Mouse (Mus musculus): ENCODE measurements at regions not wholly inside any gene's neighbourhood (a gene's known extent, or its start where the extent isn't known, plus 50 kb on each side); places are given as distances from the start of the nearest gene placed in this dataset.

DNA sequence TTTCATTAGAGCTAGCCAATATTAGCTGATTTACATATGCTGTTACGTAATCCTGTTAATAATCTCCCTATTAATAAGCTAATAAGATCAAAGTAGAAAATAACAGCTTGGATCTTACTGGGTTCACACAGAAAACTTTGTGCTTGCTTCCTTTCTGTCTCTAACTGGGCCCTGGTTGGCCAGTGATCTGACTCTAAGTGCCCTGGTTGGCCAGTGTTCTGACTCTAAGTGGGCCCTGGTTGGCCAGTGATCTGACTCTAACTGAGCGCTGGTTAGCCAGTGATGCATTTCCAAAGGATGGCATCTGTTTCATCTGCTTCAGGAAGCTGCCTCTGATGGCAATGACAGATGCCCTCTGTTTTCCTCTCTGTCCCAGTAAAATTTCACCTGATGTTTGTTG lies 372.4 kb downstream of the Atp23 start:
- dilution Hi-C loops (cut with MboI; ENCODE audit: extremely low pct_ligation_motif_present, extremely low pct_unique_long_range_greater_than_20kb, low sequenced_read_pairs), result no loop called here
- in situ Hi-C loops (cut with MboI; ENCODE audit: low pct_ligation_motif_present, low pct_unique_long_range_greater_than_20kb, low sequenced_read_pairs), result no loop called here

GRCm38 (mm10) chr10:126526186-126526585 lies 375.0 kb downstream of the Atp23 start:
- Histone ChIP-seq H3K9me3 (replicated peaks; ENCODE audit: low read length) (no peaks in the 10 kb centered on the region), H3K36me3 (replicated peaks in 1 of 2; ENCODE audit: control insufficient read depth in 1 of 2, insufficient read depth in 1 of 2, low read length in 1 of 2) (no peaks in the 10 kb centered on the region), H3K4me3 (replicated peaks in 1 of 3; ENCODE audit: low read depth in 2 of 3, low read length in 2 of 3, poor library complexity in 1 of 3) (no peak overlapping the region), H3K4me2 (ENCODE audit: insufficient read depth, low read depth, poor library complexity, severe bottlenecking) (no peak overlapping the region), H3K9ac (ENCODE audit: insufficient read depth, low read depth) (no peak overlapping the region), H3K4me1 (ENCODE audit: control insufficient read depth in 1 of 2, insufficient read depth in 2 of 2) (peaks cover 0 to 4% of the 10 kb centered on the region in 2 experiments; a peak in 2 of 4 replicates), H3K27me3 (replicated peaks) (no peaks in the 10 kb centered on the region), H3K27ac (ENCODE audit: insufficient read depth, low read depth) (no peak overlapping the region), H3K79me2 (replicated peaks; ENCODE audit: control insufficient read depth, extremely low read depth, insufficient read depth, poor library complexity, severe bottlenecking) (no peaks in the 10 kb centered on the region)
- no peak for DNase-seq (ENCODE audit: extremely low read depth)
- in situ Hi-C loops (cut with MboI; ENCODE audit: low pct_ligation_motif_present, low pct_unique_long_range_greater_than_20kb, low sequenced_read_pairs) (no loop called here), dilution Hi-C loops (cut with MboI; ENCODE audit: extremely low pct_ligation_motif_present, extremely low pct_unique_long_range_greater_than_20kb, low sequenced_read_pairs) (no loop called here)
- TF ChIP-seq JUND (conservative IDR thresholded peaks at IDR 0.05; ENCODE audit: low read depth, low read length), result no peak

More for the DNA sequence above, 372.4 kb downstream of the Atp23 start:
- no peak for TF ChIP-seq MAFK (IDR thresholded peaks at IDR 0.05; ENCODE audit: insufficient replicate concordance, low read length)
- TF ChIP-seq POLR2A (IDR thresholded peaks at IDR 0.05; ENCODE audit: low read depth, low read length), result no peak
- no peak for TF ChIP-seq ZMIZ1 (IDR thresholded peaks at IDR 0.05; ENCODE audit: low read depth, low read length)
- TF ChIP-seq RCOR1 (conservative IDR thresholded peaks at IDR 0.05; ENCODE audit: low read depth, low read length), result no peak
- no peak for TF ChIP-seq EP300 (IDR thresholded peaks at IDR 0.05; ENCODE audit: low read length)
- TF ChIP-seq NELFE (IDR thresholded peaks at IDR 0.05; ENCODE audit: low read depth, low read length), result no peak
- TF ChIP-seq ZNF384 (IDR thresholded peaks at IDR 0.05; ENCODE audit: low read depth, low read length), result no peak
- TF ChIP-seq TCF12 (IDR thresholded peaks at IDR 0.05; ENCODE audit: low read depth, low read length), result no peak
- no peak for TF ChIP-seq CHD2 (IDR thresholded peaks at IDR 0.05; ENCODE audit: low read length)
- TF ChIP-seq UBTF (IDR thresholded peaks at IDR 0.05; ENCODE audit: low read depth, low read length), result no peak
- no peak for TF ChIP-seq MAZ (IDR thresholded peaks at IDR 0.05; ENCODE audit: low read depth, low read length)
- TF ChIP-seq USF1 (IDR thresholded peaks at IDR 0.05; ENCODE audit: low read depth, low read length), result no peak
- no peak for TF ChIP-seq ETS1 (conservative IDR thresholded peaks at IDR 0.05; ENCODE audit: low read depth, low read length)
- TF ChIP-seq MAX (IDR thresholded peaks at IDR 0.05; ENCODE audit: low read length), result no peak
- TF ChIP-seq ZKSCAN1 (IDR thresholded peaks at IDR 0.05; ENCODE audit: borderline replicate concordance, low read depth, low read length), result no peak
- no peak for TF ChIP-seq NRF1 (IDR thresholded peaks at IDR 0.05; ENCODE audit: low read depth, low read length)
- TF ChIP-seq CHD1 (IDR thresholded peaks at IDR 0.05; ENCODE audit: low read depth, low read length), result no peak
- Histone ChIP-seq H3K79me2 (replicated peaks; ENCODE audit: control insufficient read depth, extremely low read depth, insufficient read depth, poor library complexity, severe bottlenecking) (no peaks in the 10 kb centered on the region), H3K27ac (ENCODE audit: insufficient read depth, low read depth) (no peak overlapping the region), H3K9me3 (replicated peaks; ENCODE audit: low read length) (no peaks in the 10 kb centered on the region), H3K36me3 (replicated peaks in 1 of 2; ENCODE audit: control insufficient read depth in 1 of 2, insufficient read depth in 1 of 2, low read length in 1 of 2) (no peaks in the 10 kb centered on the region), H3K4me2 (ENCODE audit: insufficient read depth, low read depth, poor library complexity, severe bottlenecking) (no peak overlapping the region), H3K4me3 (replicated peaks in 1 of 3; ENCODE audit: low read depth in 2 of 3, low read length in 2 of 3, poor library complexity in 1 of 3) (no peak overlapping the region), H3K4me1 (ENCODE audit: control insufficient read depth in 1 of 2, insufficient read depth in 2 of 2) (peaks cover 0 to 4% of the 10 kb centered on the region in 2 experiments; a peak in 2 of 4 replicates), H3K9ac (ENCODE audit: insufficient read depth, low read depth) (no peak overlapping the region), H3K27me3 (replicated peaks) (no peaks in the 10 kb centered on the region)
- no peak for DNase-seq (ENCODE audit: extremely low read depth)
